Mouse (Mus musculus): ENCODE measurements around the gene Noxo1.
"Not testable (repeated sequence)": the region's sequence is repeated elsewhere in the genome, so short reads cannot be mapped to it uniquely, and the experiment has no call there.

Noxo1 gene

GRCm38 (mm10) chr17:24696011-24696697 lies at the start of gene Noxo1, which contains the start of gene Gfer:
Gene Noxo1 (plus strand): TSS chr17:24696234.
Gene Gfer (minus strand): TSS chr17:24696156.
- peak; percentile 92 for DNase-seq (ENCODE audit: low spot score)

- DNase-seq (ENCODE audit: low spot score), result no peak
Observed at GRCm38 (mm10) chr17:24646381-24646780, 49.7 kb upstream of the Noxo1 start.

- DNase-seq (ENCODE audit: low spot score), result no peak
Observed at GRCm38 (mm10) chr17:24647493-24647892, 48.5 kb upstream of the Noxo1 start.

- no peak for DNase-seq (ENCODE audit: low spot score)
Observed at GRCm38 (mm10) chr17:24648731-24649377, 47.2 kb upstream of the Noxo1 start.

GRCm38 (mm10) chr17:24649581-24650069 lies 46.4 kb upstream of the Noxo1 start:
- peak; percentile 63 for DNase-seq (ENCODE audit: low spot score)

- peak; percentile 64 for DNase-seq (ENCODE audit: low spot score)
Observed at GRCm38 (mm10) chr17:24650070-24650616, 45.9 kb upstream of the Noxo1 start, which contains the start of gene Slc9a3r2. Gene Slc9a3r2 (minus strand): TSS chr17:24650327.

GRCm38 (mm10) chr17:24650766-24651165 lies 45.3 kb upstream of the Noxo1 start:
- no peak for DNase-seq (ENCODE audit: low spot score)

- no peak for DNase-seq (ENCODE audit: low spot score)
Observed at GRCm38 (mm10) chr17:24651835-24652234, 44.2 kb upstream of the Noxo1 start.

GRCm38 (mm10) chr17:24653967-24654710 lies 41.9 kb upstream of the Noxo1 start:
- DNase-seq (ENCODE audit: low spot score), result peak; percentile 48

- DNase-seq (ENCODE audit: low spot score), result no peak
Observed at GRCm38 (mm10) chr17:24654969-24655368, 41.1 kb upstream of the Noxo1 start.

GRCm38 (mm10) chr17:24658017-24658758 lies 37.8 kb upstream of the Noxo1 start, which contains the start of gene Npw:
Gene Npw (minus strand): TSS chr17:24658457.
- no peak for DNase-seq (ENCODE audit: low spot score)

GRCm38 (mm10) chr17:24667011-24667410 lies 29.0 kb upstream of the Noxo1 start:
- DNase-seq (ENCODE audit: low spot score), result peak; percentile 68

- peak; percentile 81 for DNase-seq (ENCODE audit: low spot score)
Observed at GRCm38 (mm10) chr17:24667416-24667815, 28.6 kb upstream of the Noxo1 start.

- not testable (repeated sequence) for DNase-seq (ENCODE audit: low spot score)
Observed at GRCm38 (mm10) chr17:24669214-24669544, 26.9 kb upstream of the Noxo1 start.

GRCm38 (mm10) chr17:24669545-24670245 lies 26.3 kb upstream of the Noxo1 start, which contains the start of gene Zfp598:
Gene Zfp598 (plus strand): TSS chr17:24669687.
- DNase-seq (ENCODE audit: low spot score), result peak; percentile 97

GRCm38 (mm10) chr17:24670246-24670844 lies 25.7 kb upstream of the Noxo1 start:
- DNase-seq (ENCODE audit: low spot score), result no peak

GRCm38 (mm10) chr17:24671346-24671745 lies 24.7 kb upstream of the Noxo1 start:
- no peak for DNase-seq (ENCODE audit: low spot score)

- DNase-seq (ENCODE audit: low spot score), result peak; percentile 76
Observed at GRCm38 (mm10) chr17:24672141-24672540, 23.9 kb upstream of the Noxo1 start.

- no peak for DNase-seq (ENCODE audit: low spot score)
Observed at GRCm38 (mm10) chr17:24674277-24674676, 21.8 kb upstream of the Noxo1 start.

- peak; percentile 80 for DNase-seq (ENCODE audit: low spot score)
Observed at GRCm38 (mm10) chr17:24676187-24676586, 19.8 kb upstream of the Noxo1 start.

Data from MN1 (cell line).